Mouse (Mus musculus) ovary, postnatal 14 days (tissue): ENCODE measurements around the gene Krt25.
A peak's percentile ranks its signal among the peaks of the same experiment; 100 is the strongest.

Experiments used
- DNase-seq: peaks from one replicate; pipeline ENCODE4 v3.0.0; 2022; ENCODE audit warnings: low spot score

Krt25 gene

DNA sequence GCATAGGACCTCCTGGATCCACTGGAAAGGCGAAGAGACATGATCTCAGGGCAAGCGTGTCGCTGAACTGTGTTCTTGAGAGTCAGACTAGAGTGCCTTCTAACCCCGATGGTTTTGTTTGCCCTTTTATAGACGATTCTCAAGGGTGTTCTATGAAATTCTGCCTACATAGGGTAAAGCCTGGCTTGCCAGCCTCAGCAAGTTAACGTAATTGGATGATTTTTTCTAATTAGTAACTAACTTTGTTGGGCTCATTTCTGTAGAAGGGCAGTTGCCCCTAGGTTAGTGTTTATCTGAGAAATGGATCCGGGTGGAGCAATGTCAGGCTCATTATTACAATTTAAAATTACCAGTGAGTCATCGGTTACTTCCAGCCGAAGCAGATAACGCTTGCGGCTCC, at the start of gene Krt25:
Krt25 (minus strand) TSS at position 101 of the 400 bp plus-strand sequence.
- no peak for DNase-seq

DNA sequence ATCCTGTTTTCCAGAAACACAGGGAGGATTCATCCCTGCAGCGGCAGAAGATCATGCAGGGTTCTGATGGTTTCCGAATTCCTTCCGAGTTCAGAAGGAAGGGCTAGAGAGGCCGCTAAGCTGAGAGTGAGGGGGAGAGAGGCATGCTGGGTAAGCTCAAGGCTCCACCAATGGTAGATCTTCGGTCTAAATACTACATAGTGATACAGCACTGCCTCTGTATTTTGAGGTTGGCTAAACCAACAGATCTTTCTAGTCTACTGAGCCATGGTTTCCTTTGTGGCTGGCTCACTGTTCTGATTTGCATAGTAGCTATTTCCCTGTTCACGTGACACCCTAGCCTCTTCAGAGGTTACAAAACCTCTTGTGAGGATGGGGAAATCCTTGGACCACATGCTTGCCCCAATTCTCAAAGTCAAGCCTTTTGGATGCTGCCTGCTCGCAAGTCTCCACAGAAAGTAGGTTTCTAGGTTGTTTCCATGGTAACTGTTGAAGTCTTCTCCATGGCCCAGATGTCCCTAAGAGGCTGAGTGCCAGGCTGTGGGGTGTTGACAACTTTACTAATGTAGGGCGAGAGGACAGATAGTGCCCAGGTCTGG, 47.2 kb upstream of the Krt25 start:
- DNase-seq: no peak

DNA sequence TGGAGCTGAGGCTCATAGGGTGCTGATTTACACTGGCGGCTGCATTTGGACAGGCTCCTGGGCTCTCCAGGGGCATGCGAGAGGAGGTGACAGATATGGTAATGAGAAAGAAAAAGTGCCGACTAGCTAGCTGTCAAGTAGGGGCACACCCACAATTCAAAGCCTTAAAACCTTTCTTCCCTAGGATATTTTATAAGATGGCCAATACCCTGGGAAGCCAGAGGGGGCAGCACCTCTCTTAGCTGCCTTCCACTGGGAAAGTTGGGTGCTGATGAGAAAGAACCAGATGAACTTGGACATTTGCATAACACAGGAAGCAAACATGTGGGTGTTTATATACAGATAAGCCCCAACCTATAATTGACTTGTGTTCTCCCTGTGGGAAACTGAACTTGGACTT, 46.5 kb upstream of the Krt25 start:
- no peak for DNase-seq

DNA sequence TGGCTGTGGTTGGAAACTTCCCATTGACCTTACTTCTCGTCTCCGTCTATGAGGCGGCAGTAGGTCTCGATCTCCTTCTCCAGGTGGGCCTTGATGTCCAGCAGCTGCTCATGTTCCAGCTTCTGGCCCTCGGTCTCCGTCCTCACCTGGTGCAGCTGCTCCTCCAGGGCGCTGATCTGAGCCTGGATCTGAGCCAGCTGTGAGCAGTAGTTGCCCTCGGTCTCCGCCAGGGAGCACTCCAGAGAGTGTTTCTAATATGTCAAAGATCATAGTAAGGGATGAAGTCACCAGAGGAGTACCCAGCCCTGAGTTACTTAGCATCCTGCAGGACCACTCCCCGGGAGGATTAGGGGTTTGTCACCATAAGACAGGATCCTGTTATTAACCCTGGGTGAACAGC, 44.0 kb upstream of the Krt25 start:
- DNase-seq: peak; percentile 15

DNA sequence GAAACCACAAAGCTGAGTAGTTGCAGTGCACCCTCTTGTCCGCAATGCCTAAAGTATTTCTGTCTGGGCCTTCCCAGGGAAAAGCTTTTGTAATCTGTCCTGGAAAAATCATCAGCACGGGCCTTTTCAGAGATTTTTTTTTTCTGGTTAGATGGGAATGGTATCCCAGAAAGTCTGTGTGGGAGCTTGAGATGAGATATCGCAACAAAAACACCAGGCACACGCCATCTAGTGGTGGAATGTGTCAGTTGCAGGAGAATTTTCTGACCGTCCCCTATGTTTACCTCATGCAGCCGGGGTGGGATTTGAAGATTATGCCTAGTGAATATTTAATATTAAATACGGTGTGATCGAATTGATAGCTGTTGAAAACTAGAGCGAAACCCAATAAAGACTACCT, 41.7 kb upstream of the Krt25 start:
- peak; percentile 19 for DNase-seq

DNA sequence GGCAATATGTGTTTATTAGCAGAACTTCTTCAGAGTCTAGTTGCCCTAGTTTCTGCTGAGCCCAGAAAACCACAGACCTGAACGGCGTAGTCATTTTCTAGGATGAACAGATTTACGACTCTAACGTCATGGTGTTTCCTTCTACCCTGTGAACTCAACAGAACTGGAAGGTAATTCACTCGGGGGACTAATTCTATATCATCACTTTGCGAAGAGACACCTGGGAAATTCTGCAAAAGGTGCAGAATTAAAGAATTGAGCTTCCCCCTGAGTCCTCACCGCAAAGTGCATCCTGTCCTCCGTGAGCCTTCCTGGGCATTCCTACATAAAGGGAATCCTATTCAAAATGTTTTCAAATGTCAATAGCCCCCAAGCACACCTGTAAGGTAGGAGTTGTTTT, 38.7 kb upstream of the Krt25 start:
- DNase-seq: no peak

DNA sequence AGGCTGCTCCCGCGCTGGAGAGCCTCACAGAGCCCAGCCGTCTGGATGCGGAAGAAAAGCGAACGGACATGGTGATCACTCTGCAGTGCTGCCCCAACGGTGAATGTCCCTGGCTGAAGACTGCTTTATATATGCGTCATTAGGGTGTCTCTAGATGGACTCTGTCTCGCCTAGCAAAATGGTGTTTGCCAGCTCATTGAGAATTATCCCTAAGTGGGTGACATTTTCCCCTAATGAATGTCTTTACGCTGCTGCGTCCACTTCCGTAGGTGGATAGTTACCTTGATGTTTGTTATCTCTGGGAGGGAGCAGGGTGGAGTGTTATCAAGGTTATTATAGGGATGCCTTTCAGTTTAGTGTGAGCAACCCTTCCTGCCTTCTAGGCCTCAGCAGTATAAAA, 28.3 kb upstream of the Krt25 start, which contains the start of gene Krt27:
Krt27 (minus strand) TSS at position 101 of the 400 bp plus-strand sequence.
- DNase-seq: no peak

DNA sequence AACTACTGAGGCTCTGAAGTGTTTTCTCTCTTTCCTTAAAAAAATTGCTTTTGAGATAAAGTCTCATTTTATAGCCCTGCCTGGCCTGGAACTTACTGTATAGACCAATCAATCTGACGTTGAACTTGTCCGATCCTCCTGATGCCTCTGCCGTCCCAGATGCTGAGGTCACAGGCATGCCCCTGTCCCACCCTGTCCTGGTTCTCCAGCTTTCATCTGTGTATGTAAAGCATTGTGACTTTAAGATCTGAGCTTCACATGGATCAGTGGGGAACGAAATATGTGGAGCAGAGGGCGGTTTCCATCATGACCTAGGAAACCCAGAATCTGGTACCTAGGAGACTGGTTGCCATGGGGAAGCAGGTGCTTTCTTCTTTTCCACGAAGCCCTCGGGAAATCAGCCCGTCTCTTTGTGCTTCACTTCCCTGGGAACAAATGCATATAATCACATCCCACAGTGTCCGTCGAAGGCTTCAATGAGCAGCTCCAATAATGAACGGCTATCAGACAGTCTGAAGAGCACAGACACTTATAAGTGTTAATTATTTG, 16.6 kb upstream of the Krt25 start:
- no peak for DNase-seq

DNA sequence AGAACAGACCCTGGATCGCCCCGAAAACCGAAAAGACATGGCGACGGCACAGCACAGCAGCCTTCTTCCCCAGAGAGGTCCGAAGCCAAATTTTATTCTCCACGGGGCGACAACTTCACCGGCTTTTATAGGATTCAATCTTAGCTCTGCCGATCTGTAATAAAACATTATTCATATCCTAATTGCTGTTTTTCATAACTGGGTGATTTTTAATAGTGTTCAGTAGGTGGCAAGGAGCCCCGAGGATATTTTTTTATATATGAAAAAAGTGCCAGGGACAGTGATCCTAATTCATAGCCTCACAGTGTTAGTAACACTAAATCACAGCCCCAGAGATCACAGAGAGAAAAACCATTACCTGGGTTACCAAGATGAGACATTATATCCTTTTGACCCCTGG, 15.1 kb upstream of the Krt25 start, which contains the start of gene Krt26:
Krt26 (minus strand) TSS at position 101 of the 400 bp plus-strand sequence.
- no peak for DNase-seq

DNA sequence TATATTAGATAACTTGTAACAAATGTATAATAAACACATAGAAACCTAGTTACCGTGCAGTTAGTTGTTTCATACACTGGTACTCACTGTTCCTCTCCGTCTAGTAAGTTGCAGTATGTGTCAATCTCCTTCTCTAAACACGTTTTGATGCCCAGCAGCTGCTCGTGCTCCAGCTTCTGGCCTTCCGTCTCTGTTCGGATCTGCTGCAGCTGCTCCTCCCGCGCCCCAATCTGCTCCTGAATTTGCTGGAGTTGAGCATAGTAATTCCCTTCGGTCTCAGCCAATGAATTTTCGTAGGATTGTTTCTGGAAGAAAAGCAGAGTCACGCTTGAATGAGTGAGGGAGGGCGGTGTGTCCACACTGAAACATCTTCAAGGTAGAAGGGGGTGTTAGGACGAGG, 10.7 kb upstream of the Krt25 start:
- no peak for DNase-seq

DNA sequence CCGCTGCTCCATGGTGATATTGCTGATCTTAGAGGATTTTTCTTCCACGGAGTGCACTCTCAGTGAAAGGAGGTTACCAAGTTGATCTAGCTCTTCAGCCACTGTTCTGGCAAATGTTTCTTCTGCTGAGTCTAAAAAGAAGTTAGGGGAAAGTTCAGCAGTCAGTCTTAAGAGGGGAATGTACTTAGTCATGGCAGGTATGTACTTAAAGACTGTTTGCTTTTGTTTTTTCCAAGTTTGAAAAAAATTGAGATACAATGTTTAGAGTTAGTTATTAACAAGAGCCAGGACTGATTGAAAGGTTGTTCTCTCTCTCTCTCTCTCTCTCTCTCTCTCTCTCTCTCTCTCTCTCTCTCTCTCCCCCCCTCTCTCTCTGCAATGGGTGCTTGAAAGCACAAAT, 6.9 kb upstream of the Krt25 start:
- no peak for DNase-seq

DNA sequence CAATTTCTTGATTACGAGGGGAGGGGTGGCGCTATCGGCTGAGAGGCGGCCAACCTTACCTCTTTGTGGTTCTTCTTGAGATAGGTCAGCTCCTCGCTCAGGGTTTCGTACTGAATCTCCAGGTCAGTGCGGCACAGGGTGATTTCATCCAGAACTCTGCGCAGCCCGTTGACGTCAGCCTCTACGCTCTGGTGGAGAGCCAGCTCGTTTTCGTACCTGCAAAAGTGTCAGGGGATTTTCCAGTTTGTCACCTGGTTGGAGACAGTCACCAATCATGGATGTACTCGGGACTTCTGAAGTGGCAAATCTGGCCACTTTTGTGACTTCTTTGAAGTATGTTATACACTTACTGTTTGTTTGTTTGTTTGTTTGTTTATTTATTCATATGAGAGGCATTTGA, 1.7 kb downstream of the Krt25 start:
- DNase-seq: no peak

DNA sequence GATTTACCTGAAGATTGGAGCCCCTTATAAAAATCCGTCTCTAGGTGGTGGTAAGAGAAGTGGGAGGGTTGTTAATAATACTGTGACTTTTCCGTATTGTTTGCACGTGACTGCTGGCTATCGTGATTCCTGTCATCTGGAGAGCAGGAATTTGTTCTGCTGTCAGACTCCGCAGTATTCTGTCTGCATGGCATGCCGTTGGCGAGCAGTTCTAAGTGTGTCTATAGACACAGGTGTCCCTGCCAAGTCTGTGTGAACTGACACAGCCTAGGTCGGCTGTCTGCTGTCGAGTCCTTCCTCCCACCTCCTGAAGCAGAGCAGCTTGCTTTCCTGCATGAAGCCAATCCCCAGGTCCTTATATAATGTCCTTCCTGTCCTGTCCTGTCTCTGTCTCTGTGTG, 3.6 kb downstream of the Krt25 start:
- no peak for DNase-seq

DNA sequence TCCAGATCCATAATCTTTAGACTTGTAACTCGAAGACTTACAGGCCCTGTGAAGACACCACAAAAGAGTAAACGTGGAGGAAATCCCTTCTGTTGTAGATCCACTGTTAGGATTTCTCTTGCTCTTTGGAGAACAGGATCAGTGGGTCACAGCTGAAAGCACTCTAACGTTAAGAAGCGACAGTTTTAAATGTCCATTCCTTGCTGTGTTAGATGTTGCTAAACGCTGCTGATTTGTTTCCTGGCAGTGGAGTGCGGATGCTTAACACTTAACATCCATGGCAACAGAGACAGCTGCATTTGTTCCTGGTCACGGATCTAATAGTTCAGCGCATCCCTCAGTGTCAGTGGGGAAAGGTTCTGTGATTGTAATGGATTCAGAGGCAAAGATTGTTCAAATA, 6.2 kb downstream of the Krt25 start:
- DNase-seq: no peak

DNA sequence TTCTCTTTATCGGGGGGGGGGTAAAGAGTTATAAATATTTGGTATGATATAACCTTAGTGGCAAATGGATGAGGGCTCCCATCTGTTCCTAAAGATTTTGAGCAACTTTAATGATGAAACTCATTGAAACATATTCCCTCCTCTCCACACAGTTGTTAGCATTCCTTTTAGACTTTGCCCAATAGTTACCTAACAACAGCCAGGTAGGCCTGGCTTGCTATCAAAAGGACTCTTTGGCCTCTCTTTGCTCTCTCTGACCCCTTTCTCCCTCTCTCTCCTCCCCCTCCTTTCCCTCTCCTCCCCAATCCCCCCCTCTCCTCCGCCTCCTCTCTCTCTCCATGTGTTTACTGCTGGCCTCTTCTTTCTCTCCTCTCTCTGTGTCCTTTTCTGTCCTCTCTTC, 8.2 kb downstream of the Krt25 start:
- no peak for DNase-seq

DNA sequence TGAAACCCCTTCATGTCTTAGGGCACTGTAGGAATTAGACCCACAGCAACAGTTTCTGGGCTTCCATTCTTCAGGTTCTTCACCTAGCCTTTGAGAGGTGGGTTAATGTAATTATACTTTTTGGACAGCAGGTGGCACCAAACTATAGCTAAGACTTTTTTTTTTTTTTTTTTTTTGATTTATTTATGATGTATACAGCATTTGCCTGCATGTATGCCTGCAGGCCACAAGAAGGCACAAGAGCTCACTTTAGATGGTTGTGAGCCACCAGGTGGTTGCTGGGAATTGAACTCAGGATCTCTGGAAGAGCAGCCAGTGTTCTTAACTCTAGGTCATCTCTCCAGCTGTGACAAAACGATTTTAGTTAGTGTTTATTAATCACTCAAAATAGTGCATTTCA, 11.9 kb downstream of the Krt25 start:
- DNase-seq: peak; percentile 1

DNA sequence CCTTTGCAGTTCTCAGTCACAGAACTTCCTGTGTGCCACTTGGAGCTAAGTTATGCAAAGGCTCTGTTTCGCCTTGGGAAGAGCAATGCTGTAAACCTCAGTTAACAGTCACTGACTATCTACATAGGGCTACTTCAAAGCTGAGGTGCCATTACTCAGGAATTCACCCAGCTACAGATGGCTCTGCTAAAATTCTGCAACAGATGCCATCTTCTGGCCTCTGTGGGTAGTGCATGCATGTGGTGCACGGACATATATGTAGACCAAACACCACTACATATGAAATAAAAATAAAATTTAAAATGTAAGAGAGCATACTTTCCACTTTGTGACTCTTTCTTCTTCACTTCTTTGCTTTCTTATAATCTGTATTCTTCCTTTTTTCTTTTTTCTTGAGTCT, 15.2 kb downstream of the Krt25 start:
- peak; percentile 24 for DNase-seq

DNA sequence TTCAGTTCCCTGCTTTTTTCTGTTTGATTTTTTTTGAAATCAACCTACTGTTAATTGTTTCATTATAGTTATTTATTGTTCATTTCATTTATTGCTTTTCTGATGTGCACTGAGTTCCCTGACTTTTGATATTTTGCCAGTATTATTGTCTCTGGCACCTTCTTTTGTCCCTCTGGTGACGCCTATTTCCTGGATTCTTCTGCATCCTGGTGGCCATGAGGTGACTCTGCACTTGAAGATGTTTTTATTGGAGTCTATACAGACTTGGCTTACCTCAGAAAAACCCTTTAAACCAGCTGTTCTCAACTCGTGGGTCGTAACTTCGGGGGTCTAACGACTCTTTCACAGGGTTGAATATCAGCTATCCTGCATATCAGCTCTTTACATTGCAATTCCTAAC, 27.7 kb downstream of the Krt25 start:
- DNase-seq: no peak

DNA sequence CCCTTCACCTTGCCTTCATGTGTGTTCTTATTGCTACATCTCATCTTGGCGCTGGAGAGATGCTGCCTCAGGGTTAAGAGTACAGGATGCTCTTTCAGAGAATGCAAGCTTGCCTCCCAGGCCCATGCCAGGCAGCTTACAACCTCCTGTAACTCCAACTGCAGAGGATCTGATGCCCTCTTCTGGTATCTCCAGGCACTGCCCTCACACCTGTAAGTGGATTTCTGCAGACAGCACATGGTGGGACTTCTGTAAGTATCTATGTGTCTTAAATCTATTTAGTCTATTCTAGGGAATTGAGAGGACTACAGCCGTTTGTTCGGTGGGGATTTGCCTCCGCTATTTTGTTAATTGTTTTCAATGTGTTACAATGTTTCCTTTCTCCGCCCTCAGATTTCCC, 29.9 kb downstream of the Krt25 start:
- peak; percentile 28 for DNase-seq

DNA sequence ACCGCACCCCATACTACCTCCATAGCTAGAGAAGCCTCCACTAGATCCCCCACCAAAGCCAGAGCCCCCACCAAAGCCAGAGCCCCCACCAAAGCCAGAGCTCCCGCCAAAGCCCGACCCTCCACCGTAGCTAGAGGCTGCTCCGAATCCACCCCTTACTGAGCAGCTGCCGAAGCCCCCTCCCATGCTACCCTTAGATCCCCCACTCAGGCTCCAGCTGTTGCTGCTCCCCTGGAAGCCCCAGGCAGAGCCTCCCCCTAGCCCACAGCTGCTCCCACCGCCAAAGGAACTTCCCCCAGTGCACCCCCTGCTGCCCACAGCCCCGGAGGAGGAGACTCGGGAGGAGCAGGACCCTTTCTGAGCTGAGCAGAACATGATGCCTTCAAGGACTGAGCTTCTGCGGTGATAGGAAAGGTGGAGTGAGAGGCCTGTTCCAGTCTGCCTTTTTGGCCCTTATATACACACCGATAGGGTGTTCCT, 37.9 kb downstream of the Krt25 start, which contains the start of gene Krt24:
Krt24 (minus strand) TSS at position 430 of the 480 bp plus-strand sequence.
- DNase-seq: no peak

DNA sequence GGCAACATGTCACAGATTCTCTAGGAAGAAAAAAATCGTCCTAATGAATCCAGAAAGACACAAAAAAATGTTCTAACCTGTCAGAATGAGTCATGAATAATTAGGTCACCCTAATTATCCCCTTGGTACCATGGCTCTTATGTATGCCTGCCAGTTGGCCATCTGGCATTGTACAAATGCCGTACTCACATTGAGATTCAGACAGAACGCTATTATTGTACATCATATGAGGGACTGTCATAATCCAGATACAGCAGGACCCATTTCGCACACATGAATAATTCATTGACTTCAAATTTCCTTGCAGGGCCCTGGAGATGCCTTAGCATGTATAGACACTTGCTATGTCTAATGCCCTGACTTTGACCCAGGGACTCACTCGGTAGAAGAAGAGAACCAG, 38.7 kb downstream of the Krt25 start:
- no peak for DNase-seq

DNA sequence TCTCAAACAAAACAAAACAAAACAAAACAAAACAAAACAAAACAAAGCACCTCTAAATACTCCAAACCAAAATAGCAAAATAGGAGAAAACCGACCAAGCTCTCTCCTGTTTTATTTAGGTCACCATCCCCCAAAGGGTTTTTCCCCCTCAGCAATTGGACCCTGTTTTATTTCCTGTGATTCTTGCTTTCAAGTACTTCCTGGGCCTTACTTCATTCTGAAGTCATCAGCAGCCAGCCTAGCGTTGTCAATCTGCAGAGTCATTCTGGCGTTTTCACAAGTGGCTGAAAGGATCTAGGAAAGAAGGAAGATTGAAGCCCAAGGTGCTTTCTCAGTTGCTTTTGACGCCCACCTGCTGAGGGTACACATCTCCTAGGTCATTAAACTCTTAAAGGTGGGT, 39.4 kb downstream of the Krt25 start:
- no peak for DNase-seq

DNA sequence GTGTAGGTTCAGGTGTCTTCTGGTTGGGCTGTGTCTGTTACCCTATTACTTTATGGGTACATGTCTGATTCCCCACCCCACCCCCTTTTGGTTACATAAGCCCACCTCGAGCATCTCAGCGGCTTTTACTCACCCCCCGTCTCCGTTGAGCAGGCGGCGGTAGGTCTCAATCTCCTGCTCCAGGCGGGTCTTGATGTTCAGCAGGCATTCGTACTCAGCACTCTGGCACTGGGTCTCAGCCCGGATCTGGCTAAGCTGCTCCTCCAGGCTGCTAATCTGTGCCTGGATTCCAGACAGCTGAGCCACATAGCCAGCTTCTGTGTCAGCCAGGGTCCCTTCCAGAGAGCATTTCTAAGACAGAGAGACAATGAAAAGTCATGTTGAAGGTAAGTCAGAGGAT, 41.6 kb downstream of the Krt25 start:
- no peak for DNase-seq

DNA sequence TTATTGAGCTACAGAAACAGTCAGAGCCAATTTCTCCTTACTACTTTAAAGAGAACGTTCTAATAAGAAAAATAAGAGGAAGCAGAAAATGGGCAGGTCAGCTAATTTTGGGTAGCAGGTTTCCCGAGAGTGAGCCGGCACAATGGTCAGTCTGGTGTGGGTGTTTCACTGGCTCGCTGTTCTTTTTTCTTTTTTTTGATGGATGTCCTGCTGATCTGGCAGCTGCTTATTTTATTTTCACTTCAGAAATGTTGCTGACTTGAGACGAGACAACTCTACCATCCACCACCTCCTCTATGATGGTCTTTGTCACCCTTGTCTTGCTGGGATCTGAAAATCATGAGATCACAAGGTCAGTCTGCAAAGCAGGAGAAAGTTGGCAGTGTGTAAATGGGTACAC, 42.8 kb downstream of the Krt25 start:
- no peak for DNase-seq
